ENCODE assay signal across 8 mouse cellular contexts in genomic region chr5:118321719-118322455, GRCm38 (mm10).
DNase-seq lines count a peak whose midpoint lies in the region; ATAC-seq and TF ChIP-seq lines count a peak whose summit lies in the region.

No protein-coding gene starts in this region.

- peak; percentile 65 for ATAC-seq in heart, embryonic 16.5 days (replicated peaks; ENCODE audit: extremely low read depth, insufficient read depth, low FRiP score)
- peak; percentile 30 for ATAC-seq in midbrain, embryonic 15.5 days (replicated peaks)
- ATAC-seq in monocyte, adult 5-6 weeks (replicated peaks; ENCODE audit: insufficient number of reproducible peaks, low FRiP score, low TSS enrichment, poor library complexity, severe bottlenecking): no peak

- DNase-seq in heart, adult 2 months: no peak
- peak; percentile 92 for DNase-seq in R1 (ENCODE audit: low read depth, low spot score)
- peak; percentile 32 for DNase-seq in heart, postnatal 4 days
- no peak for DNase-seq in urinary bladder, postnatal 10 days (ENCODE audit: low spot score)
- no peak for DNase-seq in adrenal gland, adult 18-20 months (ENCODE audit: low spot score in 2 of 2)

- no peak overlapping the region for H3K4me2 ChIP-seq in heart, embryonic 16.5 days (ENCODE audit: low read depth, low read length)
- no peak overlapping the region for H3K4me2 ChIP-seq in midbrain, embryonic 15.5 days

- TF ChIP-seq CTCF in heart, adult 2 months (IDR thresholded peaks at IDR 0.05): no peak

- no peak for TF ChIP-seq POLR2A in heart, adult 2 months (IDR thresholded peaks at IDR 0.05; ENCODE audit: insufficient read depth, low read depth, low read length)

- H3K27me3 ChIP-seq in heart, embryonic 16.5 days (ENCODE audit: control insufficient read depth, insufficient read depth, low read length): peaks cover 17% of the 10 kb centered on the region
- H3K27me3 ChIP-seq in heart, adult 2 months (ENCODE audit: control insufficient read depth, insufficient read depth, low read length): no peaks in the 10 kb centered on the region
- H3K27me3 ChIP-seq in midbrain, embryonic 15.5 days (replicated peaks): no peaks in the 10 kb centered on the region; the same call in 1 of the 2 replicates

- no peaks in the 10 kb centered on the region for H3K36me3 ChIP-seq in heart, embryonic 16.5 days (ENCODE audit: control insufficient read depth, insufficient read depth)
- H3K36me3 ChIP-seq in heart, adult 2 months (ENCODE audit: control insufficient read depth, insufficient read depth, low read length): no peaks in the 10 kb centered on the region
- no peaks in the 10 kb centered on the region for H3K36me3 ChIP-seq in midbrain, embryonic 15.5 days (replicated peaks)

- 0 out of 2 replicates have a peak, but pooled peaks cover 2% of the 10 kb centered on the region for H3K4me1 ChIP-seq in heart, embryonic 16.5 days (ENCODE audit: control insufficient read depth, insufficient read depth, low read length)
- H3K4me1 ChIP-seq in heart, adult 2 months (ENCODE audit: control insufficient read depth, insufficient read depth, low read length): peaks cover 1% of the 10 kb centered on the region
- H3K4me1 ChIP-seq in midbrain, embryonic 15.5 days: peaks cover 16% of the 10 kb centered on the region

- no peak for TF ChIP-seq EP300 in heart, adult 2 months (IDR thresholded peaks at IDR 0.05; ENCODE audit: insufficient read depth, low read depth, low read length)

- no peak overlapping the region for H3K4me3 ChIP-seq in heart, embryonic 16.5 days (ENCODE audit: low read length)
- no peak overlapping the region for H3K4me3 ChIP-seq in heart, adult 2 months
- H3K4me3 ChIP-seq in midbrain, embryonic 15.5 days: no peak overlapping the region

- no peaks in the 10 kb centered on the region for H3K9me3 ChIP-seq in heart, embryonic 16.5 days (replicated peaks; ENCODE audit: control insufficient read depth, low read length)
- H3K9me3 ChIP-seq in midbrain, embryonic 15.5 days: no peaks in the 10 kb centered on the region

- WGBS in heart, embryonic 16.5 days: 39% methylated on average over 18 of the region's 18 CpGs
- 36% methylated on average over 18 of the region's 18 CpGs for WGBS in heart, adult 2 months
- WGBS in midbrain, embryonic 15.5 days: 27% methylated on average over 18 of the region's 18 CpGs

- H3K79me2 ChIP-seq in heart, adult 2 months (replicated peaks; ENCODE audit: control insufficient read depth, insufficient read depth, low read length): no peaks in the 10 kb centered on the region

- no peak overlapping the region for H3K27ac ChIP-seq in heart, embryonic 16.5 days (ENCODE audit: low read length)
- H3K27ac ChIP-seq in heart, adult 2 months: no peak overlapping the region
- H3K27ac ChIP-seq in midbrain, embryonic 15.5 days: no peak overlapping the region

- H3K9ac ChIP-seq in heart, embryonic 16.5 days (ENCODE audit: low read length): no peak overlapping the region
- no peak overlapping the region for H3K9ac ChIP-seq in heart, adult 2 months (ENCODE audit: low read depth, low read length)
- no peak overlapping the region for H3K9ac ChIP-seq in midbrain, embryonic 15.5 days

- intact Hi-C loops in heart, adult 2 months (cut with DNase I): no loop called here

Comparison
In these comparisons a context has a peak if more than half of its experiments do, and no peak if none do; other contexts are left out.
1. DNase-seq: peak in R1 (single experiment) and heart, postnatal 4 days (single experiment); none in heart, adult 2 months (0 of 2), urinary bladder, postnatal 10 days (single experiment) and adrenal gland, adult 18-20 months (0 of 2).